Mouse (Mus musculus): ENCODE results near the gene Serpina1b.

DNA sequence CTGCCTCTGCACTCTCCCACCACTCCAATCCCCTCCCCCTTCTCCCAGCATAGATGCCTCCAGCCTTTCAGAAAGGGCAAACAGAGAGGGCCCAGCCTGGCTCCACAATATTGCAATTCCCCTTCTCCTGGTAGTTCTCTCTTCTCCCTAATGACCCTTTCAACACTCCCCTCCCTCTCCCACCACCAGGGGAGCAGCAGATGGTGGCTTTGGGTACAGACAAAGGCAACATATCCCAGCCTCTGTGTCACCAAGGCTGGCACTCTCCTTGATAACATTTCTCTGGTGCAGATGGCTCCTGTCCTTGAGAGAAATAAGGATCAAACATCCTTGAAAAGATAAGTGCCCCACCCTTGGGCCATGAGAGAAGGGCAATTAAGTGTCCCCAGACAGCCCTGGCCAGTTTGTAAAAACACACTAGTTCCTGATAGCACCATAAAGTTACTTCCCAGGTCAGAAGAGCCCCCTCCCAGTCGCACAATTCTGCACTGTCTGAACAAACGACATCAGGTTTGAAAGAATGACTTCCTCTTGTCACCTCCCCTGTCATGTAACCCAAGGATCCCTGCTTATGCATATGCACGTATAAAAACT lies 141.9 kb downstream of the Serpina1b start:
- TF ChIP-seq POLR2A (IDR thresholded peaks at IDR 0.05; ENCODE audit: low read depth, low read length) (no peak), CTCF (IDR thresholded peaks at IDR 0.05; ENCODE audit: borderline replicate concordance, insufficient read depth, low read length) (no peak)

Data from embryonic fibroblast, embryonic 13.5 days (primary cell).